Mouse (Mus musculus) liver, embryonic 13.5 days (tissue): ENCODE data around the gene Evx2. TPM values are rescaled to one million over a fixed set of nuclear protein-coding genes. Genes with fewer than 3 reads are reported as not detected.

ENCODE experiments used
- ATAC-seq: fragments of 200-750 bp; cut with Nextera tagmentation; 2 replicates; pipeline ENCODE4 v1.8.0; 2017; ENCODE audit warnings: low read depth, mild to moderate bottlenecking, moderate number of reproducible peaks, moderate library complexity
- DNase-seq: peaks from one replicate; pipeline ENCODE4 v3.0.0; 2022
- H3K27ac ChIP-seq: fragments of 300-500 bp; sonication (generic); 2 replicates; pipeline ENCODE4 v1.5.1; 2015; ENCODE audit warnings: moderate library complexity, mild to moderate bottlenecking, inconsistent platforms
- H3K27me3 ChIP-seq: fragments of 300-500 bp; sonication (generic); 2 replicates; pipeline ENCODE4 v1.6.1; 2015; ENCODE audit warnings: mild to moderate bottlenecking, inconsistent platforms
- H3K36me3 ChIP-seq: fragments of 300-500 bp; sonication (generic); 2 replicates; pipeline ENCODE4 v1.6.1; 2015; ENCODE audit warnings: mild to moderate bottlenecking, inconsistent platforms
- H3K4me1 ChIP-seq: fragments of 300-500 bp; sonication (generic); replicated peaks from 2 replicates; pipeline ENCODE4 v1.6.1; 2015; ENCODE audit warnings: inconsistent platforms
- H3K4me2 ChIP-seq: fragments of 300-500 bp; sonication (generic); 2 replicates; pipeline ENCODE4 v1.6.1; 2015; ENCODE audit warnings: inconsistent platforms, mild to moderate bottlenecking, moderate library complexity
- H3K4me3 ChIP-seq: fragments of 300-500 bp; sonication (generic); replicated peaks from 2 replicates; pipeline ENCODE4 v1.5.1; 2015; ENCODE audit warnings: mild to moderate bottlenecking, inconsistent platforms
- H3K9ac ChIP-seq: fragments of 300-500 bp; sonication (generic); 2 replicates; pipeline ENCODE4 v1.6.1; 2015; ENCODE audit warnings: mild to moderate bottlenecking, inconsistent platforms
- H3K9me3 ChIP-seq: fragments of 300-500 bp; sonication (generic); replicated peaks from 2 replicates; pipeline ENCODE4 v1.6.1; 2016; ENCODE audit warnings: inconsistent platforms
- WGBS: fragments of 180-500 bp; shearing (Covaris S2); methylation state at CpG from one replicate; pipeline ENCODE4 v1.1.7; 2015; ENCODE audit not compliant: insufficient replicate concordance; 5-methylcytosine and 5-hydroxymethylcytosine counted together
- polyA plus RNA-seq: library from polyadenylated mRNA; unstranded; fragments of >200 nt; fragmentation: Nextera tagmentation; extraction: Ambion mirVana; gene quantifications from 2 replicates; pipeline ENCODE4 v1.2.1, GENCODE M21; 2015

Gene Evx2
- polyA plus RNA-seq, 1 experiment from 2014 or later = not detected

DNA sequence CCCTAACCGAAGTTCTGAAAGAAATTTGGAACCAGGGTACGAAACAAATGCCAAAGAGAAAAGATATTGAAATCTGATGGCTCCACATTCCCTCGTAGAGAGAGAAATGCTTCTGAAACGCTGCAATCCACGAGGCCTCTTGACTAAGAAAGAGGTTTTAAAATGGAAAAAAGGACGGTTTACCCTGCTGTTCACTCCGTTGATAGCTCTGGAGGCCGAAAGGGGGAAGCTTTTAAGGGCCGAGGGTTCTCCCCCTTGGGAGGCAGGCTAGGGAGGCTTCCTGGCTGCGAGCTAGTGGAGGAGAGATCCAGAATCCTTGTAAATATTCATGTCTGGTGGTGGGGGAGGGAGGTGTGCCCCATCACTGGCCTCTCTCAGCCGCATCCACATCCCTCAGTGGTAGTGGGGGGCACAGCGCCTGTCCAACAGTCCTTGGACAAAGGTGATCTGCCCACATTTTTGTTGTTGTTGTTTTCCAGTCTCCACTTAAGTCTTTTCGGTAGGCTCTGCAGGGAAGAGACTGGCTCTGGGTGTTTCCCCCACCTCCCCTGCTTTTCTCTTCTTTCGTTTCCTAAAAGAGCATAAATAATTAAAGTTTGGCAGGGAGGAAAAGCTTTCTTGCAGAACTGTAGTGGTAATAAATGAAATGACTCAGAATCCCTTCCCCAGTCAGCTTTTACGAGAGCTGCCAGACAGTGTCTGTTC is 19.7 kb upstream of the Evx2 start, which contains the start of gene Hoxd11:
Gene Hoxd11, plus strand, starts transcription at position 667 of the 705 bp plus-strand sequence.
- 3% methylated on average over 15 of the region's 15 CpGs for WGBS
- H3K27me3 ChIP-seq = peaks cover 100% of the 10 kb centered on the region
- no peaks in the 10 kb centered on the region for H3K9me3 ChIP-seq
- H3K4me2 ChIP-seq = no peak within 1 kb of the TSS
- ATAC-seq (no peak), DNase-seq (no peak)
- 0 out of 2 replicates have a peak, but pooled peaks cover 7% of the 10 kb centered on the region for H3K4me1 ChIP-seq
- H3K9ac ChIP-seq = no peak within 1 kb of the TSS
- no peaks in the 10 kb centered on the region for H3K36me3 ChIP-seq
- no peak within 1 kb of the TSS for H3K4me3 ChIP-seq
- H3K27ac ChIP-seq = no peak within 1 kb of the TSS

DNA sequence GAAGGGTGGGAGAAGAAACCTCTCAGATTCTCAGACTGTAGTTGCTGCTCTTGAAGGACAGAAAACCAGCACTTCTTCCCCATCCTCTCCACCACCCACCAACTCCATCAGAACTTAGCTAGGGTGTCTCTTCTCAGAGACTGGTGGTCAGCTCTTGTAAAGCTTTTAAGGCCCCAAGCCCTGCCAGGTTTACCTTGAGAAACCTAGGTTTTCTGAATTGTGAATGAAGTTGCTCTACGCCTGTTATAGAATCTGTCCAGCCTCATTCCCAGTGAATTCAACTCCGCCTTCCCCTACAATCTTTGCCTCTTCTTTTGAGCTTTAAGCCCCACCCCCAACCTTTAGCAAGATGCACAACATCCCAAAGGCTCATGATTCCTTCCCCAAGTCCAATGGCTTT is 17.7 kb upstream of the Evx2 start:
- Histone ChIP-seq H3K36me3 (no peaks in the 10 kb centered on the region), H3K9me3 (no peaks in the 10 kb centered on the region), H3K4me2 (no peak overlapping the region), H3K4me1 (peaks cover 5% of the 10 kb centered on the region; the same call in 1 of the 2 replicates), H3K9ac (no peak overlapping the region), H3K27me3 (peaks cover 100% of the 10 kb centered on the region), H3K27ac (no peak overlapping the region), H3K4me3 (no peak overlapping the region)
- ATAC-seq (no peak), DNase-seq (no peak)
- WGBS = 16% methylated on average over 2 of the region's 2 CpGs

DNA sequence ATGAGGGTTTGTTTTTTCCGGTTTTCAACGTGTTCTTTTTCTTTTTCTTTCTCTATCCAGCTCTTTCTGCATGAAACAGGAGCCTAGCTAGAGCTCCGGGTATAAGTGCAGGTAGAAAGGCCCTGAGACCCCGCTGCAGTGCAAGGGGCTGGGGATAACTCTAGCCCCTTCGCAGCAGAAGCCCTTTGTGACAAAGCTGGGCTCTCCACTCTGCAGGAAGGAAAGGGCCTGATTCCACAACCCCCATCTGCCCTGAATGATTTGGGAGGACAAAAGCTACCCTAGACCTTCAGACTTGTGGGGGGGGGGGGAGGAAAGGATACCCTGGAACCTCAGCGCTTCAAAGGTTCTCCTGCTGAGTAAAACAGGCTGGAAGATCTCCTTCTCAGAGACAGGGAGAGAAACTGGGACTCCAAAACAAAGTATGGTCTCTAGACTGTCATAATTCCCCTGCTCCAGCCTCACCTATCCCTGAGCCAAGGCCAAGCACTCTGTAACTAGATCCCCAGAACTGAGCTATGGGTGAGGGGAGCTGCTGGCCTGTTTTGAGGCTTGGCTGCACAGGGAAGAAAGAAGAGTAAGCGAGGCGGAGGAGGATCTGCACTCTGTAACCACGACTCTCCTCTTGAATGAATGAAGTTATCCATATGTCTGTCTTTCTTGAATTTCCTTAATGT is 17.2 kb upstream of the Evx2 start:
- no peak for DNase-seq
- Histone ChIP-seq H3K27me3 (peaks cover 100% of the 10 kb centered on the region), H3K9ac (no peak overlapping the region), H3K9me3 (no peaks in the 10 kb centered on the region), H3K27ac (no peak overlapping the region), H3K4me2 (no peak overlapping the region), H3K4me1 (peaks cover 3% of the 10 kb centered on the region; the same call in 1 of the 2 replicates), H3K36me3 (no peaks in the 10 kb centered on the region), H3K4me3 (no peak overlapping the region)
- ATAC-seq = no peak
- 2% methylated on average over 9 of the region's 9 CpGs for WGBS

DNA sequence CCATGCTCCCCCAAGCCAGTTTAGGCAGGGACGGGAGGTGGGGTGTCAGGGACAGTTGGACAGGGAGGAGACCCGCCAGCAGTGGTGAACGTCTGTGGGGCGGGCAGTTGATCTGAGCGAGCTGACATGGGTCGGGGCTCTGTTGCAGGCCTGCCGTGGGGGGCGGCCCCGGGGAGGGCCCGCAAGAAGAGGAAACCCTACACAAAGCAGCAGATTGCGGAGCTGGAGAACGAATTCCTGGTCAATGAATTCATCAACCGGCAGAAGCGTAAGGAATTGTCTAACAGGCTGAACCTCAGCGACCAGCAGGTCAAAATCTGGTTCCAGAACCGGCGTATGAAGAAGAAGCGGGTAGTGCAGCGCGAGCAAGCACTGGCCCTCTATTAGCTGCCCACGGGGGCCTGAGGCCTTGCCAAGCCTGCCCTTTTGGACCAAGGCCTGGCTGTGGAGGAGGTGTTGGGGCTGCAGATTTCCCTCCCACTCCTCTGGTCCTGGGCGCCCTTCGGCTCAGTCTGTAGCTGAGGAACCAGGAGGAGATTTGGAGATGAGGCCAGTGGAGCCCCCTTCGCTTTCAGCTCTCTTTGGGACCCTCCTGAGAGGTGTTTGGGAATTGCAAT is 16.4 kb upstream of the Evx2 start:
- H3K27ac ChIP-seq = no peak overlapping the region

DNA sequence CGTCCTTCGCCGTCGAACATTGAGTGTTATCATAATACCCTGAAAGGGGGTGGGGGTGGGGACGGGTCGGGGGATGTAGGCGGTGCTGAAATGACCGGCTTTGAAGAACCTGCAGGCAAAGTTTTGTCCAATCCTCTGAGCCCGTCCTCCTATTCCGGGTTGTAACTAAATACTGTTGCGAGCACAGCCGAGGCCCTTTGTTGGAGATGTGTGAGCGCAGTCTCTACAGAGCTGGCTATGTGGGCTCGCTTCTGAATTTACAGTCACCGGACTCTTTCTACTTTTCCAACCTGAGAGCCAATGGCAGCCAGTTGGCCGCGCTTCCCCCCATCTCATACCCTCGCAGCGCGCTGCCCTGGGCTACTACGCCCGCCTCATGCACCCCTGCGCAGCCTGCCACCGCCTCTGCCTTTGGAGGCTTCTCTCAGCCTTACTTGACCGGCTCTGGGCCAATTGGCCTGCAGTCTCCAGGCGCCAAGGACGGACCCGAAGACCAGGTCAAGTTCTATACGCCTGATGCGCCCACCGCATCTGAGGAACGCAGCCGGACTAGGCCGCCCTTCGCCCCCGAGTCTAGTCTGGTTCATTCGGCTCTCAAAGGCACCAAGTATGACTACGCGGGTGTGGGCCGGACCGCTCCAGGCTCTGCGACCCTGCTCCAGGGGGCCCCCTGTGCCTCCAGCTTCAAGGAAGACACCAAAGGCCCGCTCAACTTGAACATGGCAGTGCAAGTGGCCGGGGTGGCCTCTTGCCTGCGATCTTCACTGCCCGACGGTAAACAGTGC is 15.7 kb upstream of the Evx2 start, which contains the start of gene Hoxd12:
Gene Hoxd12, plus strand, starts transcription at position 133 of the 785 bp plus-strand sequence.
- Histone ChIP-seq H3K9ac (no peak within 1 kb of the TSS), H3K27me3 (peaks cover 100% of the 10 kb centered on the region), H3K27ac (no peak within 1 kb of the TSS), H3K9me3 (no peaks in the 10 kb centered on the region), H3K4me2 (no peak within 1 kb of the TSS), H3K36me3 (no peaks in the 10 kb centered on the region), H3K4me3 (no peak within 1 kb of the TSS), H3K4me1 (peaks cover 3% of the 10 kb centered on the region; the same call in 1 of the 2 replicates)
- ATAC-seq (no peak), DNase-seq (no peak)
- WGBS = 5% methylated on average over 47 of the region's 47 CpGs

More for the DNA sequence above, 16.4 kb upstream of the Evx2 start:
- ATAC-seq (no peak), DNase-seq (no peak)
- no peak overlapping the region for H3K4me3 ChIP-seq
- no peak overlapping the region for H3K4me2 ChIP-seq
- H3K9ac ChIP-seq = no peak overlapping the region
- no peaks in the 10 kb centered on the region for H3K36me3 ChIP-seq
- H3K27me3 ChIP-seq = peaks cover 100% of the 10 kb centered on the region
- peaks cover 3% of the 10 kb centered on the region; the same call in 1 of the 2 replicates for H3K4me1 ChIP-seq
- WGBS = 7% methylated on average over 24 of the region's 24 CpGs
- H3K9me3 ChIP-seq = no peaks in the 10 kb centered on the region

DNA sequence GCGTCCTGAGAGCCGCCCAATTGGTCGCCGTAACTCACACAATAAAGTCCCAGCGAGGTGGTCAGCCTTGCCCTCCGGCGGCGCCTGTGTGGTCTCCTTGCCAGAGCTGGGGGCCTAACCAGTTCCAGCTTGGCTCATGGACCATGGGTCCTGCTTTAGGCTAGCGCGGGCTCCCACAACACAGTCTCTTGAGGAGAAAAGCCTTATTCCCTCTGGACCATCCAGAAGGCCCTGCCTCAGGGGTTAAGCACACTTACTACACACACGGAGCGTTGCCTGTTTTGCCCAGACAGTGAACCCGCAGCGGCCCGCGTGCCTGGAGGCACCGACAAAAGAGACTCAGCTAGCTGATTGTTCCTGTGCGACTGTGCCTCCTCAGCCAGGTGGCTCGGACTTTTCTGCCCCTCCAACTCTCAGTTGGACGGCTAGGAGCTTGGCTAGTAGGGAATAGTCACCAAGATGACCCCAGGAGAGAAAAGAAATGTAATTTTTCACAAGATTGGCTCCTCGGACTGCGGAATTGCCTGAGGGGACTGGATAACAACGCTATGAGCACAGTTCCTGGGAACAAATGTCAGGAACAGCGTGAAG is 14.6 kb upstream of the Evx2 start:
- H3K9ac ChIP-seq = no peak overlapping the region
- H3K9me3 ChIP-seq = no peaks in the 10 kb centered on the region
- H3K27me3 ChIP-seq = peaks cover 100% of the 10 kb centered on the region
- no peak overlapping the region for H3K4me2 ChIP-seq
- DNase-seq (no peak), ATAC-seq (no peak)
- H3K4me1 ChIP-seq = no peaks in the 10 kb centered on the region; the same call in 1 of the 2 replicates
- H3K4me3 ChIP-seq = no peak overlapping the region
- 2% methylated on average over 24 of the region's 24 CpGs for WGBS
- H3K27ac ChIP-seq = no peak overlapping the region
- H3K36me3 ChIP-seq = no peaks in the 10 kb centered on the region

DNA sequence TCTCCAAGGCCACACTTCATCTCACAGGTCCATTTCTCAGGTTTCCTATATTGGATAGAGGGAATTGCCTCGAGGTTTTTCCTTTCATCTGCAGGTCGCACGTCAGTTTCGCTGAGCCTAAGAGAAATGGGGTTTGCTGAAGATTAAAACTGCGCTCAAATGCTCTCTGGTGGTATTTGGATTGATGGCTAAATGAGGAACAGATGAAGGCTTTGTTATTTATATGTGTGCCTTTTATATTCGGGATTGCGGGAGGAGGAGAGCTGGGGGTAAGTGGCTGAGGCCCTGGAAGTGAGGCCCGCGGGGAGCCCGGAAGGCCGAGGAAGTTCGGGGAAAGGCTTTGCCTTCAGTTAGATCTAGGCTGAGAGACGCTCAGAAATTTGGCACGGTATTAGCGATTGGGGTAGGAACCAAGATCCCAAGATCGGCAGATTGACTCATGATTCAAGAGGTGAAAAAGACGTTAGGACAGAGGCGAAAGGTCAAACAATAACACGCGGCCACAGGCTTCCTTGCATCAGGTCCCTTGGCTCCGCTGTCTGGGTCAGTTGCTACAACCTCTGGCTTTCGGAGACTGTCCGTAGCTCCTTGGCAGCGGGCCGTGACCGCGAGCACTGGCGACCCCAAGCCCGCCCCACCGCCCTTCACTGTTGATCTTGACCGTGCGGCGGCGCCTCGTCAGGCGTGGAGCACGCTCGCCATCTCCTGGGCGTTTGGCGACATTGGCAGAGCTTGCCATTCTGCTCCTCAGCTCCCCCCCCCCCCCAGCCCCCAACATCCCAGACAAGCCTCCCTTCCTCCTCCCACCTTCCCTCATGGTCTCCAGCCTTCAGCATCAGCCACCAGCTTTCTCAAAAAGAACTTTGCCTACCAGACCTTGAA is 13.4 kb upstream of the Evx2 start:
- WGBS = 1% methylated on average over 40 of the region's 40 CpGs
- no peak for ATAC-seq

DNA sequence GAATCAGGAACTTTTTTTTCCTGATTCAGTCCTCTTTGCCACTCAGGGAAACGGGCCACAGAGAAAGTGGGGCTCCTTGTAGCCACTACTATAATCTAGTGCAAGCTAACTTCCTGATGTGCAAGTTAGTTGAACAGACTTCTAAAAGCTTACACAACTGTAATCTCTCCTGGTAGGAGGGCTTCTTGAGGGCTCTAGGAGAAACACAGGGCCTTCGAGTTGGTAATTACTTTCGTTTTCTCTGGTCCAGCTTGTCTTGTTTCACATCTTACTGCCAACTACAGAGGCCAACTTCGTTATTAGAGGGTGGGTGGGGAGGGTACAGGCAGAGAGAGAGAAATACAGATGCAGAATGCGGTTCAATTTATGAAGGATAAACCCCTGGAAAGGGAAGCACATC is 12.5 kb upstream of the Evx2 start:
- Histone ChIP-seq H3K9ac (no peak overlapping the region), H3K27ac (no peak overlapping the region), H3K4me2 (0 out of 2 replicates have a peak overlapping the region, but pooled peaks have one; percentile 8), H3K27me3 (peaks cover 100% of the 10 kb centered on the region), H3K36me3 (no peaks in the 10 kb centered on the region), H3K4me3 (no peak overlapping the region), H3K9me3 (no peaks in the 10 kb centered on the region), H3K4me1 (peaks cover 7% of the 10 kb centered on the region; the same call in 1 of the 2 replicates)
- WGBS = 4% methylated on average over 5 of the region's 5 CpGs
- ATAC-seq (no peak), DNase-seq (no peak)

More for the DNA sequence above, 13.4 kb upstream of the Evx2 start:
- Histone ChIP-seq H3K4me3 (peak overlapping the region; percentile 37), H3K9me3 (no peaks in the 10 kb centered on the region), H3K9ac (no peak overlapping the region), H3K27me3 (peaks cover 100% of the 10 kb centered on the region), H3K36me3 (no peaks in the 10 kb centered on the region), H3K4me2 (peak overlapping the region; percentile 55), H3K4me1 (peaks cover 6% of the 10 kb centered on the region; the same call in 1 of the 2 replicates), H3K27ac (no peak overlapping the region)
- no peak for DNase-seq

DNA sequence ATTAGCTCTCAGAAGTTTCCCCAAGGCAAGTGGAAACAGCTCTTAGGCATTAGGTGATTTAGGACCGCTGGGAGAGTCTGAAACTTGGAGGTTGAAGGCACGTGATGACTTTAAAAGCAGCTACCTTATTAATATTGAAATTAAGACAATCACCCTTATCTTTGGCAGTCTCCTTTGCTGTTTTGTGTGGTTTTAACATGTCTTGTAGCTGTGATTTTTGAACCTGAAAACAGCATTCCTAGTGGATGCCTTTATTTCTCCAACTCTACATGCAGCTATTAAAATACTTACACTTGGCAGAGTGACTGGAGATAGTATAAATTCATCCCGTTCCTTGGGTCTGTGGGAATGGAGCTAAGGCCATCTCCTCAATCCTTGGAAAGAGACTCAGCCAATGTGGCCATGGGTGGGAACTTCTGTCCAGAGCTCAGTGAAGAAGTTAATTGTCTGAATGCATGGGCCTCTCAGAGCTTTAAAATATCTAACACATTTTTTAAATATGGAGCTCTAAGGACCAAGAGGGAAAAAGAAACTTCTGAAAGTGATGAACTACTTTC is 11.4 kb upstream of the Evx2 start:
- 1% methylated on average over 3 of the region's 3 CpGs for WGBS
- Histone ChIP-seq H3K4me3 (no peak overlapping the region), H3K4me2 (no peak overlapping the region), H3K9me3 (no peaks in the 10 kb centered on the region), H3K4me1 (peaks cover 7% of the 10 kb centered on the region; the same call in 1 of the 2 replicates), H3K27me3 (peaks cover 100% of the 10 kb centered on the region), H3K36me3 (no peaks in the 10 kb centered on the region), H3K9ac (no peak overlapping the region), H3K27ac (no peak overlapping the region)
- no peak for DNase-seq
- no peak for ATAC-seq
